Mouse (Mus musculus) megakaryocyte, adult 5-6 weeks (primary cell): ENCODE results near the gene Polr3k. TPM values are rescaled to one million over a fixed set of nuclear protein-coding genes. Genes with fewer than 3 reads are reported as not detected.

Experiments
- ATAC-seq: 2 replicates; pipeline ENCODE4 v1.8.0; 2016; ENCODE audit warnings: mild to moderate bottlenecking, inconsistent platforms; ENCODE audit not compliant: poor library complexity, severe bottlenecking
- total RNA-seq, 2 experiments: library from RNA; stranded (forward) in 1 of 2; stranded (reverse) in 1 of 2; fragments of 153-499, 151-499 nt in 1 of 2; fragments of 221-1000, 200-1000 nt in 1 of 2; gene quantifications; 2 replicates each; pipeline versions ENCODE4 v1.2.3 to v1.2.4; 2015 to 2017

Gene Polr3k
- 15.6 and 22.3 TPM in 2 replicates for total RNA-seq (2015)
- total RNA-seq (2017) = 19.6 and 19.8 TPM in 2 replicates

- peak; percentile 96 for ATAC-seq
Measured at GRCm38 (mm10) chr2:181863791-181864535, at the start of gene Polr3k. Gene Polr3k, plus strand, starts transcription at chr2:181864337.

- no peak for ATAC-seq
Measured at GRCm38 (mm10) chr2:181829032-181829650, 35.0 kb upstream of the Polr3k start.

GRCm38 (mm10) chr2:181832745-181833144, 31.4 kb upstream of the Polr3k start:
- no peak for ATAC-seq

GRCm38 (mm10) chr2:181837372-181838292, 26.5 kb upstream of the Polr3k start, which contains the start of gene Pcmtd2:
Gene Pcmtd2, plus strand, starts transcription at chr2:181837854.
- ATAC-seq = peak; percentile 97

GRCm38 (mm10) chr2:181838293-181838680, 25.9 kb upstream of the Polr3k start:
- ATAC-seq = peak; percentile 16

GRCm38 (mm10) chr2:181845709-181846394, 18.3 kb upstream of the Polr3k start:
- no peak for ATAC-seq

GRCm38 (mm10) chr2:181864536-181864860, 361 bp downstream of the Polr3k start:
- ATAC-seq = no peak

- 0 out of 2 replicates have a peak, but pooled peaks have one; percentile 22 for ATAC-seq
Measured at GRCm38 (mm10) chr2:181866931-181867330, 2.8 kb downstream of the Polr3k start.

- no peak for ATAC-seq
Measured at GRCm38 (mm10) chr2:181871039-181871438, 6.9 kb downstream of the Polr3k start.

GRCm38 (mm10) chr2:181878903-181879302, 14.8 kb downstream of the Polr3k start:
- no peak for ATAC-seq

- ATAC-seq = no peak
Measured at GRCm38 (mm10) chr2:181883022-181883749, 19.0 kb downstream of the Polr3k start.

- no peak for ATAC-seq
Measured at GRCm38 (mm10) chr2:181917861-181918260, 53.7 kb downstream of the Polr3k start.

GRCm38 (mm10) chr2:181918501-181918900, 54.4 kb downstream of the Polr3k start:
- peak; percentile 82 for ATAC-seq

Other genes starting within 250 kb of the Polr3k start
- gene Gm29797, start 207.3 kb upstream of the Polr3k start, total RNA-seq (2015) = not detected in 2 replicates
- gene Gm29797, start 207.3 kb upstream of the Polr3k start, total RNA-seq (2017) = not detected in 2 replicates
- gene Sox18, start 192.7 kb upstream of the Polr3k start, total RNA-seq (2015) = 0.14 and 0.20 TPM in 2 replicates
- gene Sox18, start 192.7 kb upstream of the Polr3k start, total RNA-seq (2017) = not detected in 2 replicates
- gene Tcea2, start 184.0 kb upstream of the Polr3k start, total RNA-seq (2015) = 9.4 and 9.6 TPM in 2 replicates
- gene Tcea2, start 184.0 kb upstream of the Polr3k start, total RNA-seq (2017) = 6.3 and 8.2 TPM in 2 replicates
- gene Rgs19, start 170.4 kb upstream of the Polr3k start, total RNA-seq (2015) = 502 and 576 TPM in 2 replicates
- 162 and 178 TPM in 2 replicates for gene Rgs19, start 170.4 kb upstream of the Polr3k start, total RNA-seq (2017)
- not detected in 2 replicates for gene Lkaaear1, start 165.9 kb upstream of the Polr3k start, total RNA-seq (2015)
- gene Lkaaear1, start 165.9 kb upstream of the Polr3k start, total RNA-seq (2017) = not detected in 2 replicates
- gene Oprl1, start 149.3 kb upstream of the Polr3k start, total RNA-seq (2015) = not detected in 2 replicates
- not detected in 2 replicates for gene Oprl1, start 149.3 kb upstream of the Polr3k start, total RNA-seq (2017)
- not detected in 2 replicates for gene Myt1, start 101.0 kb upstream of the Polr3k start, total RNA-seq (2015)
- not detected in 2 replicates for gene Myt1, start 101.0 kb upstream of the Polr3k start, total RNA-seq (2017)
- gene Pcmtd2, start 26.5 kb upstream of the Polr3k start, total RNA-seq (2015) = 18.0 and 23.6 TPM in 2 replicates
- gene Pcmtd2, start 26.5 kb upstream of the Polr3k start, total RNA-seq (2017) = 24.5 and 24.8 TPM in 2 replicates
- not detected in 2 replicates for gene Gm14496, start 126.8 kb downstream of the Polr3k start, total RNA-seq (2015)
- gene Gm14496, start 126.8 kb downstream of the Polr3k start, total RNA-seq (2017) = not detected in 2 replicates